Mouse (Mus musculus): ENCODE results near the gene Tbc1d5. TPM values are rescaled to one million over a fixed set of nuclear protein-coding genes. Genes with fewer than 3 reads are reported as not detected.
A peak's percentile ranks its signal among the peaks of the same experiment; 100 is the strongest.

Gene Tbc1d5
- total RNA-seq (2017): 32.5 to 67.2 TPM (median 61.8 TPM) in 3 replicates

GRCm38 (mm10) chr17:51179195-51179953 lies at the start of gene Tbc1d5:
TSS of gene Tbc1d5 (minus strand) at chr17:51179352.
- peak; percentile 82 for ATAC-seq (replicated peaks; ENCODE audit: insufficient number of reproducible peaks, low FRiP score, low TSS enrichment, poor library complexity, severe bottlenecking)

- ATAC-seq (replicated peaks; ENCODE audit: insufficient number of reproducible peaks, low FRiP score, low TSS enrichment, poor library complexity, severe bottlenecking): no peak
These were observed 46.9 kb upstream of the Tbc1d5 start for GRCm38 (mm10) chr17:51226056-51226455.

GRCm38 (mm10) chr17:51223152-51223551 lies 44.0 kb upstream of the Tbc1d5 start:
- no peak for ATAC-seq (replicated peaks; ENCODE audit: insufficient number of reproducible peaks, low FRiP score, low TSS enrichment, poor library complexity, severe bottlenecking)

- peak; percentile 77 for ATAC-seq (replicated peaks; ENCODE audit: insufficient number of reproducible peaks, low FRiP score, low TSS enrichment, poor library complexity, severe bottlenecking)
These were observed 41.9 kb upstream of the Tbc1d5 start for GRCm38 (mm10) chr17:51221075-51221474.

GRCm38 (mm10) chr17:51219897-51220296 lies 40.7 kb upstream of the Tbc1d5 start:
- peak; percentile 87 for ATAC-seq (replicated peaks; ENCODE audit: insufficient number of reproducible peaks, low FRiP score, low TSS enrichment, poor library complexity, severe bottlenecking)

- ATAC-seq (replicated peaks; ENCODE audit: insufficient number of reproducible peaks, low FRiP score, low TSS enrichment, poor library complexity, severe bottlenecking): no peak
These were observed 37.3 kb upstream of the Tbc1d5 start for GRCm38 (mm10) chr17:51216426-51216825.

- no peak for ATAC-seq (replicated peaks; ENCODE audit: insufficient number of reproducible peaks, low FRiP score, low TSS enrichment, poor library complexity, severe bottlenecking)
These were observed 30.4 kb upstream of the Tbc1d5 start for GRCm38 (mm10) chr17:51209565-51209964.

GRCm38 (mm10) chr17:51204643-51205042 lies 25.5 kb upstream of the Tbc1d5 start:
- no peak for ATAC-seq (replicated peaks; ENCODE audit: insufficient number of reproducible peaks, low FRiP score, low TSS enrichment, poor library complexity, severe bottlenecking)

GRCm38 (mm10) chr17:51195561-51195960 lies 16.4 kb upstream of the Tbc1d5 start:
- no peak for ATAC-seq (replicated peaks; ENCODE audit: insufficient number of reproducible peaks, low FRiP score, low TSS enrichment, poor library complexity, severe bottlenecking)

- no peak for ATAC-seq (replicated peaks; ENCODE audit: insufficient number of reproducible peaks, low FRiP score, low TSS enrichment, poor library complexity, severe bottlenecking)
These were observed 15.6 kb upstream of the Tbc1d5 start for GRCm38 (mm10) chr17:51194787-51195186.

- ATAC-seq (replicated peaks; ENCODE audit: insufficient number of reproducible peaks, low FRiP score, low TSS enrichment, poor library complexity, severe bottlenecking): no peak
These were observed 12.2 kb upstream of the Tbc1d5 start for GRCm38 (mm10) chr17:51191381-51191780.

- ATAC-seq (replicated peaks; ENCODE audit: insufficient number of reproducible peaks, low FRiP score, low TSS enrichment, poor library complexity, severe bottlenecking): no peak
These were observed 3.6 kb upstream of the Tbc1d5 start for GRCm38 (mm10) chr17:51182715-51183114.

- peak; percentile 84 for ATAC-seq (replicated peaks; ENCODE audit: insufficient number of reproducible peaks, low FRiP score, low TSS enrichment, poor library complexity, severe bottlenecking)
These were observed 509 bp downstream of the Tbc1d5 start for GRCm38 (mm10) chr17:51178491-51179194.

- no peak for ATAC-seq (replicated peaks; ENCODE audit: insufficient number of reproducible peaks, low FRiP score, low TSS enrichment, poor library complexity, severe bottlenecking)
These were observed 1.2 kb downstream of the Tbc1d5 start for GRCm38 (mm10) chr17:51177923-51178322.

GRCm38 (mm10) chr17:51172332-51172731 lies 6.8 kb downstream of the Tbc1d5 start:
- ATAC-seq (replicated peaks; ENCODE audit: insufficient number of reproducible peaks, low FRiP score, low TSS enrichment, poor library complexity, severe bottlenecking): no peak

- ATAC-seq (replicated peaks; ENCODE audit: insufficient number of reproducible peaks, low FRiP score, low TSS enrichment, poor library complexity, severe bottlenecking): no peak
These were observed 7.6 kb downstream of the Tbc1d5 start for GRCm38 (mm10) chr17:51171504-51171903.

- no peak for ATAC-seq (replicated peaks; ENCODE audit: insufficient number of reproducible peaks, low FRiP score, low TSS enrichment, poor library complexity, severe bottlenecking)
These were observed 9.2 kb downstream of the Tbc1d5 start for GRCm38 (mm10) chr17:51169911-51170310.

GRCm38 (mm10) chr17:51162366-51162765 lies 16.8 kb downstream of the Tbc1d5 start:
- ATAC-seq (replicated peaks; ENCODE audit: insufficient number of reproducible peaks, low FRiP score, low TSS enrichment, poor library complexity, severe bottlenecking): no peak

- 0 out of 2 replicates have a peak, but pooled peaks have one; percentile 31 for ATAC-seq (replicated peaks; ENCODE audit: insufficient number of reproducible peaks, low FRiP score, low TSS enrichment, poor library complexity, severe bottlenecking)
These were observed 19.9 kb downstream of the Tbc1d5 start for GRCm38 (mm10) chr17:51159261-51159660.

- no peak for ATAC-seq (replicated peaks; ENCODE audit: insufficient number of reproducible peaks, low FRiP score, low TSS enrichment, poor library complexity, severe bottlenecking)
These were observed 28.2 kb downstream of the Tbc1d5 start for GRCm38 (mm10) chr17:51150999-51151398.

Data from monocyte, adult 5-6 weeks (primary cell).